Mouse (Mus musculus) erythroblast, embryonic 14.5 days (primary cell): ENCODE data around the gene Prkca.

Experiments
- GATA1 ChIP-seq: IDR thresholded peaks from 2 replicates; pipeline ENCODE4 v1.6.1; 2012; ENCODE audit warnings: low read length, inconsistent platforms, mixed read lengths
- TAL1 ChIP-seq: IDR thresholded peaks from 3 replicates; pipeline ENCODE4 v1.6.1; 2012; ENCODE audit warnings: low read length, inconsistent platforms, mixed read lengths

DNA sequence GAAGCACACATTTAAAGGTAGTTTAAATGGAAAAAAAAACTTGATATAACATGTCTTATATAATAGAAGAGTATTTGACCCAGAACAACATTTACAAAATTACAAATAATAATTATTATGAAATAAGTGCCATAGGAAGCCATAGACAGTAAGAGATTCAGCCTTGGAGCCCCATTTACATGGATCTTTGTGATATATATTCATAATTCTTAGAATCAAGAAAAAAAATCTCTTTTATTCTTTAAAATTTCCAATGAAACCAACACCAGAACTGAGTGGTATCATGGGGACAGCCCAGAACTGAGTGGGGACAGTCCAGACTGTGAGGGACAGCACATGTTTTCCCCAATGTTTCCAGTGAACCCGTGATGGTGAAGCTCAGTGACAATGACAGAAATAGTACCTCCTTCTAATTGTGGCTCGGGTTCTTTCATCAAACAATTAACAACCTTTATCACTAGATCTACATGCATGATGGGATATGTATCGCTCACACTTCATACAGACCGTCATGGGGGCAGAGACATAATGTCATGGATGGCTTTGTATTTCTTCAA is 144.2 kb downstream of the Prkca start:
- TF ChIP-seq GATA1 = no peak
- TF ChIP-seq TAL1 = no peak
